Comparison of ENCODE assay signal across 21 mouse cellular contexts in genomic region chr11:72190857-72191256, GRCm38 (mm10). TPM values are rescaled to one million over a fixed set of nuclear protein-coding genes. Genes with fewer than 3 reads are reported as not detected.
"Had no signal": no experiment of that assay in that cellular context is flagged by ENCODE, and none has a peak within 500 bp of the region (broad histone marks: within the 10 kb centered on the region; RNA-seq: fewer than 3 reads in every experiment).

No protein-coding gene starts in this region.

- H3K27me3 ChIP-seq: liver, embryonic 15.5 days; lung, embryonic 15.5 days; megakaryocyte, embryonic 14.5 days; midbrain, embryonic 12.5 days; midbrain, embryonic 15.5 days; neural tube, embryonic 12.5 days; stomach, embryonic 15.5 days had no signal

- DNase-seq: liver, postnatal 0 days; lung, adult 2 months; lung, postnatal 14 days; lung, postnatal 36 days; right cerebral cortex, postnatal 14 days; thymus, adult 18-20 months; thymus, postnatal 14 days; thymus, postnatal 36 days had no signal

- H3K9me3 ChIP-seq: liver, embryonic 15.5 days; lung, embryonic 15.5 days; megakaryocyte, embryonic 14.5 days; midbrain, embryonic 12.5 days; midbrain, embryonic 15.5 days; neural tube, embryonic 12.5 days; stomach, embryonic 15.5 days had no signal

- H3K4me2 ChIP-seq: liver, embryonic 15.5 days; lung, embryonic 15.5 days; midbrain, embryonic 12.5 days; midbrain, embryonic 15.5 days; neural tube, embryonic 12.5 days; stomach, embryonic 15.5 days had no signal

- H3K4me3 ChIP-seq: liver, embryonic 15.5 days; lung, embryonic 15.5 days; megakaryocyte, embryonic 14.5 days; midbrain, embryonic 12.5 days; midbrain, embryonic 15.5 days; neural tube, embryonic 12.5 days; stomach, embryonic 15.5 days had no signal

- H3K4me1 ChIP-seq: liver, embryonic 15.5 days; lung, embryonic 15.5 days; midbrain, embryonic 12.5 days; midbrain, embryonic 15.5 days; neural tube, embryonic 12.5 days; stomach, embryonic 15.5 days had no signal

- H3K27ac ChIP-seq: liver, embryonic 15.5 days; lung, embryonic 15.5 days; macrophage; midbrain, embryonic 12.5 days; midbrain, embryonic 15.5 days; neural tube, embryonic 12.5 days; stomach, embryonic 15.5 days; stomach, postnatal 0 days had no signal

- ATAC-seq: liver, postnatal 0 days; lung, postnatal 0 days; midbrain, embryonic 15.5 days had no signal

- H3K9ac ChIP-seq: liver, embryonic 15.5 days; liver, postnatal 0 days; lung, embryonic 15.5 days; midbrain, embryonic 12.5 days; midbrain, embryonic 15.5 days; neural tube, embryonic 12.5 days; stomach, embryonic 15.5 days had no signal

RNA-seq across cellular contexts. Expression of gene Gm43951, which starts 15.8 kb away (rescaled TPM):
- total RNA-seq: monocyte, adult 5-6 weeks had no signal
- polyA plus RNA-seq: liver, embryonic 15.5 days; liver, postnatal 0 days had no signal

RNA-seq across cellular contexts. Expression of gene Pitpnm3, which starts 55.3 kb away (rescaled TPM):
- total RNA-seq: megakaryocyte progenitor cell, adult 5-6 weeks; monocyte, adult 5-6 weeks; neutrophil, adult 5-6 weeks had no signal
- polyA plus RNA-seq: liver, embryonic 15.5 days; liver, postnatal 0 days; macrophage had no signal
